Mouse (Mus musculus) forelimb bud, embryonic 11.5 days (tissue): ENCODE data around the gene Rbp4.

ENCODE experiments used
- DNase-seq: peaks from one replicate; pipeline ENCODE4 v3.0.0-alpha.2; 2012; ENCODE audit warnings: low read depth, low spot score

The Rbp4 gene

GRCm38 (mm10) chr19:38091512-38091985, 33.5 kb downstream of the Rbp4 start:
- DNase-seq = peak; percentile 53

GRCm38 (mm10) chr19:38089358-38089757, 35.7 kb downstream of the Rbp4 start:
- DNase-seq = no peak

- DNase-seq = no peak
Observed at GRCm38 (mm10) chr19:38086948-38087551, 38.0 kb downstream of the Rbp4 start.

- no peak for DNase-seq
Observed at GRCm38 (mm10) chr19:38085841-38086240, 39.2 kb downstream of the Rbp4 start.

GRCm38 (mm10) chr19:38082931-38083525, 42.1 kb downstream of the Rbp4 start:
- no peak for DNase-seq

- DNase-seq = no peak
Observed at GRCm38 (mm10) chr19:38081361-38081760, 43.7 kb downstream of the Rbp4 start.

- no peak for DNase-seq
Observed at GRCm38 (mm10) chr19:38077851-38078540, 47.1 kb downstream of the Rbp4 start.

GRCm38 (mm10) chr19:38076251-38076650, 48.8 kb downstream of the Rbp4 start:
- no peak for DNase-seq

- no peak for DNase-seq
Observed at GRCm38 (mm10) chr19:38075051-38075450, 50.0 kb downstream of the Rbp4 start.

GRCm38 (mm10) chr19:38073226-38073625, 51.9 kb downstream of the Rbp4 start:
- no peak for DNase-seq
